Mouse (Mus musculus) spleen, adult 2 months (tissue): ENCODE data around the gene Ahdc1. TPM values are rescaled to one million over a fixed set of nuclear protein-coding genes. Genes with fewer than 3 reads are reported as not detected.

Source experiments
- DNase-seq, 2 experiments: peaks; one replicate each; pipeline versions ENCODE4 v3.0.0 to v3.0.0-alpha.2; 2012 to 2021; ENCODE audit warnings: low spot score in 2 of 2, low read depth in 1 of 2
- H3K27ac ChIP-seq: fragments of 200-500 bp; 2 replicates; pipeline ENCODE4 v1.5.1; 2012; ENCODE audit warnings: low read length, inconsistent platforms; ENCODE audit not compliant: insufficient read depth
- H3K27me3 ChIP-seq: fragments of 200-500 bp; 2 replicates; pipeline ENCODE4 v1.6.1; 2012; ENCODE audit warnings: mild to moderate bottlenecking, moderate library complexity, low read length, inconsistent platforms; ENCODE audit not compliant: control insufficient read depth, insufficient read depth
- H3K36me3 ChIP-seq: fragments of 200-500 bp; 2 replicates; pipeline ENCODE4 v1.6.1; 2012; ENCODE audit warnings: mild to moderate bottlenecking, low read length, inconsistent platforms; ENCODE audit not compliant: control insufficient read depth, insufficient read depth
- H3K4me1 ChIP-seq: fragments of 200-500 bp; 2 replicates; pipeline ENCODE4 v1.6.1; 2011; ENCODE audit warnings: inconsistent platforms; ENCODE audit not compliant: control insufficient read depth, insufficient read depth, insufficient read length
- H3K4me3 ChIP-seq: fragments of 200-500 bp; 2 replicates; pipeline ENCODE4 v1.5.1; 2011; ENCODE audit warnings: mild to moderate bottlenecking, inconsistent platforms; ENCODE audit not compliant: insufficient read depth, insufficient read length; ENCODE audit errors: extremely low read depth
- CTCF ChIP-seq: fragments of 200-500 bp; IDR thresholded peaks from 2 replicates; pipeline ENCODE4 v1.5.1; 2011; ENCODE audit warnings: mild to moderate bottlenecking, inconsistent platforms; ENCODE audit not compliant: insufficient read depth, insufficient read length, insufficient replicate concordance; ENCODE audit errors: extremely low read depth
- POLR2A ChIP-seq: fragments of 200-500 bp; IDR thresholded peaks from 2 replicates; pipeline ENCODE4 v1.6.1; 2011; ENCODE audit warnings: low read depth, low read length, inconsistent platforms
- WGBS: fragments of 180-500 bp; shearing (Covaris S2); methylation state at CpG from one replicate; pipeline ENCODE4 v1.1.7; 2018; 5-methylcytosine and 5-hydroxymethylcytosine counted together
- polyA plus RNA-seq: library from polyadenylated mRNA; depleted of rRNA; stranded (reverse); fragments of >200 nt; gene quantifications from 2 replicates; pipeline ENCODE4 v1.2.3, GENCODE M21; 2012

The Ahdc1 gene
- polyA plus RNA-seq, 1 experiment: 24.3 TPM

- peak in 1 of 2 experiments; percentile 9 for DNase-seq
- TF ChIP-seq CTCF (no peak), POLR2A (no peak)
- Histone ChIP-seq H3K4me3 (no peak overlapping the region), H3K27me3 (no peaks in the 10 kb centered on the region), H3K36me3 (no peaks in the 10 kb centered on the region), H3K4me1 (peaks cover 71% of the 10 kb centered on the region), H3K27ac (peak overlapping the region; percentile 41)
- 27% methylated on average over 17 of the region's 18 CpGs for WGBS
These were observed 79.8 kb downstream of the Ahdc1 start for GRCm38 (mm10) chr4:133090720-133091458.

GRCm38 (mm10) chr4:133091459-133091785 lies 80.4 kb downstream of the Ahdc1 start:
- peaks cover 67% of the 10 kb centered on the region for H3K4me1 ChIP-seq
- TF ChIP-seq CTCF: no peak
- no peak for TF ChIP-seq POLR2A
- H3K36me3 ChIP-seq: no peaks in the 10 kb centered on the region
- H3K4me3 ChIP-seq: no peak overlapping the region
- DNase-seq: no peak
- H3K27ac ChIP-seq: no peak overlapping the region
- H3K27me3 ChIP-seq: no peaks in the 10 kb centered on the region
- 71% methylated on average over 4 of the region's 4 CpGs for WGBS

- H3K36me3 ChIP-seq: no peaks in the 10 kb centered on the region
- peaks cover 58% of the 10 kb centered on the region for H3K4me1 ChIP-seq
- H3K4me3 ChIP-seq: peak overlapping the region; percentile 41; the same call in 1 of the 2 replicates
- no peaks in the 10 kb centered on the region for H3K27me3 ChIP-seq
- TF ChIP-seq CTCF: no peak
- peak; percentile 17; the same call in 1 of the 2 replicates for TF ChIP-seq POLR2A
- peak overlapping the region; percentile 93 for H3K27ac ChIP-seq
- under 1% methylated on average over 18 of the region's 18 CpGs for WGBS
- peak in 1 of 2 experiments; percentile 72 for DNase-seq
These were observed 81.4 kb downstream of the Ahdc1 start for GRCm38 (mm10) chr4:133092453-133092901.

GRCm38 (mm10) chr4:133093056-133093455 lies 82.0 kb downstream of the Ahdc1 start:
- WGBS: 66% methylated on average over 6 of the region's 6 CpGs
- Histone ChIP-seq H3K27ac (peak overlapping the region; percentile 93), H3K27me3 (no peaks in the 10 kb centered on the region), H3K4me1 (peaks cover 54% of the 10 kb centered on the region), H3K4me3 (no peak overlapping the region), H3K36me3 (no peaks in the 10 kb centered on the region)
- no peak for TF ChIP-seq CTCF
- no peak for DNase-seq

- DNase-seq: no peak
These were observed 82.5 kb downstream of the Ahdc1 start for GRCm38 (mm10) chr4:133093481-133094033.

GRCm38 (mm10) chr4:133094255-133094654 lies 83.2 kb downstream of the Ahdc1 start:
- 53% methylated on average over 1 of the region's 1 CpGs for WGBS
- DNase-seq: no peak
- H3K36me3 ChIP-seq: no peaks in the 10 kb centered on the region
- peak overlapping the region; percentile 34 for H3K27ac ChIP-seq
- peaks cover 54% of the 10 kb centered on the region for H3K4me1 ChIP-seq
- no peak for TF ChIP-seq CTCF
- no peak for TF ChIP-seq POLR2A
- H3K27me3 ChIP-seq: no peaks in the 10 kb centered on the region
- no peak overlapping the region for H3K4me3 ChIP-seq

More at GRCm38 (mm10) chr4:133093481-133094033, 82.5 kb downstream of the Ahdc1 start:
- no peaks in the 10 kb centered on the region for H3K36me3 ChIP-seq
- 50% methylated on average over 6 of the region's 6 CpGs for WGBS
- H3K4me3 ChIP-seq: no peak overlapping the region
- peak overlapping the region; percentile 93 for H3K27ac ChIP-seq
- peaks cover 54% of the 10 kb centered on the region for H3K4me1 ChIP-seq
- TF ChIP-seq CTCF: no peak
- TF ChIP-seq POLR2A: no peak
- H3K27me3 ChIP-seq: no peaks in the 10 kb centered on the region
